Comparison of ENCODE assay signal across 22 mouse cellular contexts in genomic region chr17:48334186-48334585, GRCm38 (mm10). TPM values are rescaled to one million over a fixed set of nuclear protein-coding genes. Genes with fewer than 3 reads are reported as not detected.
DNase-seq lines count a peak whose midpoint lies in the region; ATAC-seq lines count a peak whose summit lies in the region.
"Had no signal": no experiment of that assay in that cellular context is flagged by ENCODE, and none has a peak within 500 bp of the region (broad histone marks: within the 10 kb centered on the region; RNA-seq: fewer than 3 reads in every experiment).

No protein-coding gene starts in this region.

- no peak for DNase-seq in frontal cortex, postnatal 10 days (ENCODE audit: low spot score in 2 of 2)
- DNase-seq in retina, adult 2 months (ENCODE audit: low read depth, low spot score): peak; percentile 42
- DNase-seq in retina, embryonic 14.5 days (ENCODE audit: low spot score): no peak
- peak; percentile 45 for DNase-seq in brain, adult 2 months (ENCODE audit: low read depth, low spot score)
- DNase-seq in retina, postnatal 1 day: peak; percentile 31
- DNase-seq in cerebellum, postnatal 14 days: no peak
- no peak for DNase-seq in heart, adult 8-10 months (ENCODE audit: low spot score)
- DNase-seq: adrenal gland, adult 2 months; adrenal gland, adult 8-10 months; adrenal gland, postnatal 10 days; adrenal gland, postnatal 14 days; adrenal gland, postnatal 25 days; adrenal gland, postnatal 36 days; B cell, adult 2 months; cerebellum, adult 11 months; cerebellum, adult 11-12 months; cerebellum, adult 18-20 months had no signal

- peak; percentile 55; the same call in 1 of the 2 replicates for ATAC-seq in frontal cortex, adult (ENCODE audit: low TSS enrichment)
- ATAC-seq: activated CD4-positive, CD25-positive, alpha-beta regulatory T cell, adult 4 months; CD4-positive, CD25-positive, alpha-beta regulatory T cell, adult 4 months; Patski had no signal

RNA-seq across cellular contexts. Expression of gene Trem2, which starts 12.0 kb away (rescaled TPM):
- 1 to 10 TPM; 1.2 to 3.0 (median 1.7) TPM for total RNA-seq in heart, adult 8-10 months (2022)
- total RNA-seq: CH12.LX had no signal

RNA-seq across cellular contexts. Expression of gene B430306N03Rik, which starts 18.2 kb away (rescaled TPM):
- total RNA-seq in heart, adult 8-10 months (2022): 1 to 10 TPM in 1 of 4 experiments, under 1 TPM in 3; 0.12 to 1.1 (median 0.16) TPM

RNA-seq across cellular contexts. Expression of gene Treml1, which starts 25.5 kb away (rescaled TPM):
- total RNA-seq in heart, adult 8-10 months (2022): 1 to 10 TPM in 2 of 4 experiments, under 1 TPM in 2; 0.28 to 1.3 (median 1.0) TPM
- total RNA-seq: adrenal gland, postnatal 25 days; CH12.LX had no signal

RNA-seq across cellular contexts. Expression of gene Treml2, which starts 34.9 kb away (rescaled TPM):
- under 1 TPM; 0.56 to 0.82 (median 0.64) TPM for total RNA-seq in heart, adult 8-10 months (2022)

Comparison
In these comparisons a context has a peak if more than half of its experiments do, and no peak if none do; other contexts are left out.
1. DNase-seq: peak in retina, adult 2 months (single experiment), brain, adult 2 months (single experiment) and retina, postnatal 1 day (single experiment); none in frontal cortex, postnatal 10 days (0 of 2), retina, embryonic 14.5 days (single experiment), cerebellum, postnatal 14 days (0 of 2) and heart, adult 8-10 months (single experiment).